Mouse (Mus musculus) ZHBTc4 (cell line): ENCODE data around the gene Kcng1.

ENCODE experiments used
- DNase-seq: peaks from one replicate; pipeline ENCODE4 v3.0.0-alpha.2; 2011; ENCODE audit warnings: low read depth, low spot score

Kcng1 gene

DNA sequence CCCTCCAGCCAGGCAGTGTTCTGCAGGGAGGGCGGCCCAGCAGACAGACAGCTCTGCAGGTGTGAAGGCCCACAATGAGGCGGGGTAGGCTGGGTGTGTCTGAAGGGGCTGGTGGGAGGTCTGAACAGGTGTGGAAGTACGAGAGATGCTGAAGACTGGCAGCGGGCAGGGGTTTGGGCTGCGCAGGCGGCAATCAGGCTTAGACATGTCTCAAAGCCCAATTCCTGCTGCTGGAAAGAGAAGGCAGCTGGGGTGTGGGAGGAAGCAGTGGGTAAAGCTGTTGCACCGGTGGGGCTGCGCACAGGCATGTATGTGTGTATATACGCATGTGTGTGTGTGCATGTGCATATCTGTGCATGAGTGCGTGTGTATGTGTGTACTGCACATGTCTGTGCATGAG, 20.6 kb downstream of the Kcng1 start:
- DNase-seq = no peak

DNA sequence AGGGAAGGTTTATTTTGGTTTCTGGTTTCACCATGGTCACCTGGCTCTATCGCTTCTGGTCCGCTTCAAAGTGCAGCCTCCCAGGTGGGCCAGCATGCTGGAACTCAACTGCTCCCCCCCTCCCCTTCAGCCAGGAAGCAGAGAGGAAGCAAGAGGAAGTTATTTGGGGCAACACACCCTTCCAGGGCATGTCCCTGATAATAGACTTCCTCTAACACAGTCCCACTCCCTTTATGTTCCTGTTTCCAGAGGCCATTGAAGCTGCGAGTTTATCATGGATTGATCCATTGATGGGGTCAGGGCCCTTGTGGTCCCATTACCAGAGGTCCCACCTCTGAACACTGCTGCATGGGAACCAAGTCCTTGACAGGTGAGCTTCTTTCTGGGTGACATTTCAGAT, 21.4 kb downstream of the Kcng1 start:
- no peak for DNase-seq

DNA sequence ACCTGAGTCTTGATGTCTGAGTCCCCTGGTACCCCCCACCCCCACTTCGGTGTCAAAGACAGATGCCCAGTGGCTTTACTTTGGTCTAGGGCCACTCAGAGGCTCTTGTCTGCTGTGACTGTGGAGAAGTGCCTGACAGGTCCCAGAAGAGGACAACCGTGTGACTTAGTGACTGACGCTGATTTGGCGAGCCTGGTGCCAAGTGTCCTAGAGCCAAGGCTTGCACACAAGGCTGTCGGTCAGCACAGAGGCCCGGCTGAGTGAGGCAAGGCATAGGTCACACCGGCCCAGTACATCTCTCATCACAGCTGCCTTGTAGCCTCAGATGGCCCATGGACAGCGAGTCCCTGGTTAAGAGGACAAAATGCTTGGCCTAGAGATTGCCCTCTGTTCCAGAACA, 22.5 kb downstream of the Kcng1 start:
- no peak for DNase-seq

DNA sequence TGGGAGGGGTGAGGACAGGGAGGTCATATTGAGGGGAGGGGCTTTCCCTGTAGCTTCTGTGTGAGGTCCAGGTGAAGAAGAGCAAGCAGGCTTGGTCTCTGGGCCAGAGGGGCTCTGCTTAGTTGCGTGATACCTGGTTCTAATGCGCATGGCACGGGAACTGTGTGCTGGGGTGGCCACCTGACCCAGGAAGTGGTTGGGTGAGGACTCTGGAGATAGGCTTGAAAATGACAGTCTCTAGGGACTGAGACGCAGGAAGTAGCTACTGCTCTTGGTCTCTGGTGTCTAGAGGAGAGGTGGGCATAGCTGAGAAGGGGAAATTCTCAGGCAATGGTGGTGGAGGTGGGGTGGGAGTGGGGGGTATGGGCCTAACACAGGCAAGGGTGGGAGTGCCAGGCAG, 24.3 kb downstream of the Kcng1 start:
- no peak for DNase-seq

DNA sequence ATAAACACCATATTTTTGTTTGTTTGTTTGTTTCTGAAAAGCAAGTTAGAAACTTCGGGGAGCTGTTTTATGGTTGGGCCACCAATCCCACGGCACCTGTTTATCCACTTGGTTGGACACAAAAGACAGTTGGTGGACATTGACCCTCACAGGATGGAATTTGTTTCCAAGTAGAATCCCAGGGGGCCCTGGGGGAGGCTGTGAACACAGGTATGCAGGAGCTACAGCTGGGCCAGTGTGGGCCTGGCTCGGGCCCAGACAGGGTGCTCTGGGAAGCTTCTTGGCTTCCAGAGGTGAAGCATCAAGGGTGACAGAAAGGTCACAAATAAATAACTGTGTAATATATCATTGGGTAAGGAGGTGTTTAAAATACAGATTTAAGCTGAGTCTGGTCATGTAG, 25.0 kb downstream of the Kcng1 start:
- no peak for DNase-seq

DNA sequence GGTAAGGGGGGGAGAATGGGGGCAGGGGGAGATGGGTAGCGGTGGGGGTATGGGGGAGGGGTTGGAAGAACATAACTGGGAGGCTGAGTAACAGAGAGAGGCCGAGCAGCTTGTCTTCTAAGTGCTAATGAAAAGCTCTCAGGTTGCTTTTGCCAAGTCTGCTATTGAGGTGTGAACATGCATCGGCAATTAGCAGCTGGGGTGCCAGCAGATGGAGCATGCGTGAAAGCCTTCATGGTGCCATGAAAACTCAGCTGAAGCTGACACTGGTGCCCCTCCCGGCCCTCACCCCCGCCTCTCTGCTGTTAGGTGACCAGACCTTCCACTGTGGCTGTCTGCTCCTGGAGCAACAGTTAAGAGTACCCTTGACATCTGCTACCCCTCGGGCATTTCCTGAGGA, 27.7 kb downstream of the Kcng1 start:
- peak; percentile 33 for DNase-seq

DNA sequence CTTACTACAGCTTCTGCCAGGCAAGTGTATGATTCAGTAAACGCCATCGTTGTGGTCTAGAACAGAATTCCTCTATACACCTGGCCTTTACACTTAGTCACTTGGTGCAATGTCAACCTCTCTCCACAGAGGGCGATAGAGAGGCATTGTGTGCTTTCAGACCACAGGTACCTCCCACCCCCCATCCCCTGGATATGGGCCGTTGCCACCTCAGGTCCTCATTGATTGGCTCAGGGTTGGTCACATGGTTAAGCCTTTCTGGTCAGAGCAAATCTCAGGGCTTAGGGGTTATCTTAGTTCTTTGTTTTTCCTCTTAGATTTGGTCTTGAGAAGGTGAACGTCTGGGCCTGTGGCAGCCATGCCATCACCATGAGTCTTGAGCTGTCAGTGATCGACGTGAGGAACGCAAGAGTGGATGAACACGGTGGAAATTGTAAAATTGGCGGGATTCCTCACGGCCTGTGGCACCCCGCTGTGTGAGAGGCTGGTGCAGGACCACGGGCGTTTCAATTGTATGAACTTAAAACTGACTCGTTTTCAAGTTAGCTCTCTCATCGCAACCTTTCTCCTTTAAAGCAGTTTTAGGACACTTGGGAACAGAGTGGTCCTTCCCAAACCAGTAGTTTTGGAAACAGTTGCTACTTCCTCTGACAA, 28.8 kb downstream of the Kcng1 start:
- peak; percentile 97 for DNase-seq

DNA sequence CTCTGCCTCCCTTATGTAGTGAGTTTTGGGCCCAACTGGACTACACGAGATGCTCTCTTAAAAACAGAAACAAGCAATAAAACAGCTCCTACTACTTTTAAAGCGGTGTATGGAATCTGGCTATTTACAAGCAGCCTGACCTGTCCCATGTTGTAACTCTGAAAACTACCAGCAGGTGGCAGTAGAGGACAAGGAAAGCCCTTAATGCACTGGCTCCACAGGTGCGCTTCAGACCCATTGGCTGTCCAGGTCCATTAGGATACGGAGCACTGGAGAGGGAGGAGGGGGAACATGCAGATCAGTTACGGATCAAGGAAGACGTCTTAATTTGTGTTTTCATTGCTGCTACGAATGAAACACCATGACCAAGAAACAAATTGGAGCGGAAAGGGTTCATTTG, 31.3 kb downstream of the Kcng1 start:
- DNase-seq = peak; percentile 92

DNA sequence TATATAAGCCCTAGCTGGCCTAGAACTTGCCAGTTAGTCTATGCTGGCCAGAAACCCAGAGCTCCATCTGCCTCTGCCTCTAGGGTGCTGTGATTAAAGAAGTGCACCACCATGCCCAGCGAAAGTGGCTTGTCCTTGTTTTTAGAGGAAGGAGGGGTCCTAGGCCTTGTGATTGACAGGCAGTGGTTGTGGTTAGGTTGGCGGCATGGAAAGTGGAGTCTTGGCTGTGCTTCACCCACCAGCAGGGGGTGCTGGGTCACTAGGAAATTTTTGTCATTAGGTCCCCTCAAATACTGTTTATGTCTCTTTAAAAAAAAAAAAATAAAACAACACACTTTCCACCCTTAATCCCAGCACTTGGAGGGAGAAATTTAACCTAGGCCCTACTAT, 32.7 kb downstream of the Kcng1 start:
- DNase-seq = peak; percentile 85

DNA sequence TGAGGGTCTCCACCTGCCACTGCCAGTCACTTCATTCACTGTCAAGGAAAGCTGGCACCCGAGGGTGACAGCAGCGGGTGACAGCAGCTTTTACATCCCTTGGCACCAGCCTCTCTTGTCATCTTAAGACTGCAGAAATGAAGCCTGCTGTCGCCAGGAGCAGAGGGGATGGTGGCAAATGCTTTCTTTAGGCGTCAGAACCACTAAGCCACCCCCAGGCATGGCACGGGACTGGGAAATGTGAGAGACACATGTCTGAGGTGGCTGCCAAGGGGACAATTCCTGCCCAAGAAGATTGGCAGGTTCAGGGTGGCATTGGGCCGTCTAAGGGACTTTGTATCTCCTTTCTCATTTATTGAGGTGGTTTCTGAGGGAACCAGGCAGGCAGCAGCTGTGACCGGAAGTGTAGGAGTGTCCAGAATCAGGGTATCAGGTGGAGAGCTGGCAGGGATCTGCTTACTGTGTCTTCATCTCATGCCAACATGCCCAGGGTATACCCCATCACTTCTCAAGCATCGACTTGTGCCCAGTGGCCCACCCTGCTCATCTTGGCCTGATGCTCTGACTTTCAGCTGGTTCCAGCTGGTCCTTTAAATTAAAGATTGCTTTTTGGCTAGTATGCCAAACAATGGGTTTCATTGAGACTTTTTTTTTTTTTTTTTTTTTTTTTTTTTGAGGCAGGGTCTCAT, 33.2 kb downstream of the Kcng1 start:
- DNase-seq = no peak

DNA sequence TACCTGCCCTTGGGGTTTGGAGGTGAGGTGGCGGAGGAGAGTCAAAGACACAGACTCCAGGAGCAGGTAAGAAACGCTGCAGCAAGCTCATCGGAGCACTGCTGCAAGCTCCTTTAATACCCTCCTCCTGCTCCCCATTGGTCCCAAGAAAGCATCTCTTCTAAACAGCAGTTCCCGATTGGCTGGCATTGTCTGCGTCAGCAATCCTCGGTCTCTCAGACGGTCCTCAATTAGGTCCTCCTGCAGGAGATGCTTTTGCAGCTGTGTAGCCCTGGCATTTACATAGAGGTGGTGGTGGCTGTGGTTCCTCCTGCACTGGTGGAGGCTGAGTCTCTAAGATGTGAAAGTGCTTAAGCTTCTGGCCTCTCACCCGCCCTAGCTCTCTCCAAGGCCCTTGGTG, 36.0 kb downstream of the Kcng1 start:
- peak; percentile 56 for DNase-seq

DNA sequence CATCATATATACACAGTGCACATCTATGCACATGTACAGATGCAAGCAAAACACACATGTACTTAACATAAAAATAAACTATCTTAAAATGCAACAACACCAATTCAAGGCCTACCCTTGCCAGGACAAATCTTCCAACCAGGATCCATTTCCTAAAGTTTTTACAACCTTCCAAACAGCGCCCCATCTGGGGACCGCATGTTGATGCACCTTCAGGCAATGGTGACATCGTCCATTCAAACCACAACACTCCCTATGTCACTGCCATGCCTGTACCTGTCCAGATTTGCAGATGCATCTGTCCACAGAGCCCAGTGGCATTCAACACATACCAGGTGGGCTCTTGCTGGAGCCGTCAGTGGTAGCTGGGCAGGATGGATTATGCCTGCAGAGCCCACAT, 38.3 kb downstream of the Kcng1 start:
- peak; percentile 65 for DNase-seq

DNA sequence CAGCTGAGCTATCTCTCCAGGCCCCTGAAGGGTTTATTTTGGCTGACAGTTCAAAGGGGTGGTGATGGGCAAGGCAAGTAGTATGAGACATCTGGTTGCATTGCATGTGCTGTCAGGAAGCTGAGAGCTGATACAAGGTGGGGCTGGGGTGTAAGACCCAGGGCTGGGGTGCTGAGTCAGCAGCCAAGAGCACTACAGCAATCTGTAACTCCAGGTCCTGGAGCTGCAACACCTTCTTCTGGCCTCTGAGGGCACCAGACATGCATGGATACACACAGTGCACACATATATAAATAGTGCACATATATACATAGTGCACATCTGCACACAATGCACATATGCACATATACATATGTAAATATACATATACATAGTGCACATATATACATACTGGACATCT, 38.7 kb downstream of the Kcng1 start:
- no peak for DNase-seq

DNA sequence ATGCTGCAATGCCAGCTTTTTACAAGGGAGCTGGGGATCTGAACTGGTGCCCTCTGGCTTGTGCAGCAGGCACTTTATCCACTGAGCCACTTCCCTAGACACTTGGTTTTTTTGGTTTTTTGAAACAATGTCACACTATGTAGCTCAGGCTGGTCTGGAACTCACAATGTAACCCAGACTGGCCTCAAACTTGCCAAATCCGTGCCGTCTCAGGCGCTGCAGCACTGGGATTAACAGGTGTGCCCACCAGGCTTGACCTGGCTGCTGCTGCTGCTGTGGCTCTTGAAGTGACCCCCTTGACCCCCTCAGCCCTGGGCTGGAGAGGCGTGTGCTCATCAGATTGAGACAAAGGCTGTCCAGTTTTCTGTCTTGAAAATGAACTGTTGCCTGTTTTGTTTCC, 43.2 kb downstream of the Kcng1 start:
- no peak for DNase-seq

DNA sequence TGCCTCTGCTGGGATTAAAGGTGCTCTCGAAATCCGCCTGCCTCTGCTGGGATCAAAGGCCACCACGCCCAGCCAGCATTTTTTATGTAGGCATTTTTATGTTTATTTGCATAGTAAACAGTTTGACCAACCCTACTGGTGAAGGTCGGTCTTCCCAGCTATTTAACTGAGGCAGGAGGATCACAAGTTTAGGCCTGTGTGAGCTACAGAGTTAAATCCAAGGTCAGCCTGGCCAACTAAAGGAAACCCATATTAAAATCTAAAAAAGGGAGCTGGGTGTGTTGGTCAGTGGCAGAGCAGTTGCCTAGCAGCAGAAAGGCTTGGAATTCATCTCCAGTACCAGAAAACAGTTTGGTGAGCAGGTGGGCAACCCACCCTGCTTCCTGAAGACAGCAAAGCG, 48.2 kb downstream of the Kcng1 start:
- DNase-seq = peak; percentile 93

DNA sequence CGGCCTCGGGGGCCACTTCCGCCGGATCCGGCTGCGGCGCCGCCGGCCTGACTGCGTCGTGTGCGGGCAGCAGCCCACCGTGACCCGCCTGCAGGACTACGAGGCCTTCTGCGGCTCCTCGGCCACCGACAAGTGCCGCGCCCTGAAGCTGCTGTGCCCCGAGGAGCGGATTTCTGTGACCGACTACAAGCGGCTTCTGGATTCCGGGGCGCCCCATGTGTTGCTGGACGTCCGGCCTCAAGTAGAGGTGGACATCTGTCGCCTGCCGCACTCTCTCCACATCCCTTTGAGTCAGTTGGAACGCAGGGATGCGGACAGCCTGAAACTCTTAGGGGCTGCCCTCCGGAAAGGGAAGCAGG, 50.1 kb downstream of the Kcng1 start:
- no peak for DNase-seq

DNA sequence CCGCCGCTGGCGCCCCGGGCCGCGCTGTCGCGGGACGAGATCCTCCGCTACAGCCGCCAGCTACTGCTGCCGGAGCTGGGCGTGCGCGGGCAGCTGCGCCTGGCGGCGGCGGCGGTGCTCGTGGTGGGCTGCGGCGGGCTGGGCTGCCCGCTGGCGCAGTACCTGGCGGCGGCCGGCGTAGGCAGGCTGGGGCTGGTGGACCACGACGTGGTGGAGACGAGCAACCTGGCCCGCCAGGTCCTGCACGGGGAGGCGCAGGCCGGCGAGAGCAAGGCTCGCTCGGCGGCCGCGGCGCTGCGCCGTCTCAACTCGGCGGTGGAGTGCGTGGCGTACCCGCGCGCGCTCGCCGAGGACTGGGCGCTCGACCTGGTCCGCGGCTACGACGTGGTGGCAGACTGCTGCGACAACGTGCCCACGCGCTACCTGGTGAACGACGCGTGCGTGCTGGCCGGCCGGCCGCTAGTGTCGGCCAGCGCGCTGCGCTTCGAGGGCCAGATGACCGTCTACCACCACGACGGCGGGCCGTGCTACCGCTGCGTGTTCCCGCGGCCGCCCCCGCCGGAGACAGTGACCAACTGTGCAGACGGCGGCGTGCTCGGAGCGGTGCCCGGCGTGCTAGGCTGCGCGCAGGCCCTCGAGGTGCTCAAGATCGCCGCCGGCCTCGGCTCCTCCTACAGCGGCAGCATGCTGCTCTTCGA, 50.6 kb downstream of the Kcng1 start:
- peak; percentile 49 for DNase-seq

DNA sequence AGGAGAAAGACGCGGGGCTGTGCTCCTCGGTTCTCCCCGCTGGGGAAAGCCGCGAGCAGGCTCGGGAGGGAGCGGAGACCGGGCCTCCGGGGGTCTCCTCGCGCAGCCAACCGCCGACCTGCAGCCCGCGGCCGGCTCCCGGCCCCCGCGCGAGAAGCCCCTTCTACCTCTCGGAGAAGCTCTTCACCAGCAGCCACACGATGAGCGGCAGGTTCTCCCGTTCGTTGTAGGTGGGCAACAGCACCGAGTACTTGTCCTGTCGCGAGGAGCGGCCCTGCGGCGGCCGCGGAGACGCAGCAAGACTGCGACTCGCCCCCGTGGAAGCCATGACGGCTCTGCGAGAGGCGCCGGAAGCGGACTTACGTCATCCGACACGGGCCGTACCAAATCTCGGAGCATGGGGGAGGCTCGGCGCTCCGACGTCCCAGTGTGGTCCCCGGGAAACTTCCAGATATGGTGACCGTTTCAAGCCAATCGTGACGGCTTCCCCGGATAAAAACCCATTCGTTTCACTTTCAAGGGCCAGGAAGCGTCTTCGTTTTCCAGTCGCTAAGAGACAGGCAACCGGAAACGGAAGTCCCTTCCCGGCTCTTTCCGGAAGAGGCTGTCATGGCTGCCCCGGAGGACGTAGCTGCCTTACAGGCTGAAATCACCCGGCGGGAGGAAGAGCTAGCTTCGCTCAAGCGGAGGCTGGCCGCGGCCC, 51.4 kb downstream of the Kcng1 start, which contains the start of the genes Gm20716, Dpm1 and Mocs3:
Gene Gm20716, minus strand, starts transcription at position 339 of the 703 bp plus-strand sequence.
Gene Dpm1, minus strand, starts transcription at position 566 of the 703 bp plus-strand sequence.
Gene Mocs3, plus strand, starts transcription at position 597 of the 703 bp plus-strand sequence.
- peak; percentile 91 for DNase-seq

DNA sequence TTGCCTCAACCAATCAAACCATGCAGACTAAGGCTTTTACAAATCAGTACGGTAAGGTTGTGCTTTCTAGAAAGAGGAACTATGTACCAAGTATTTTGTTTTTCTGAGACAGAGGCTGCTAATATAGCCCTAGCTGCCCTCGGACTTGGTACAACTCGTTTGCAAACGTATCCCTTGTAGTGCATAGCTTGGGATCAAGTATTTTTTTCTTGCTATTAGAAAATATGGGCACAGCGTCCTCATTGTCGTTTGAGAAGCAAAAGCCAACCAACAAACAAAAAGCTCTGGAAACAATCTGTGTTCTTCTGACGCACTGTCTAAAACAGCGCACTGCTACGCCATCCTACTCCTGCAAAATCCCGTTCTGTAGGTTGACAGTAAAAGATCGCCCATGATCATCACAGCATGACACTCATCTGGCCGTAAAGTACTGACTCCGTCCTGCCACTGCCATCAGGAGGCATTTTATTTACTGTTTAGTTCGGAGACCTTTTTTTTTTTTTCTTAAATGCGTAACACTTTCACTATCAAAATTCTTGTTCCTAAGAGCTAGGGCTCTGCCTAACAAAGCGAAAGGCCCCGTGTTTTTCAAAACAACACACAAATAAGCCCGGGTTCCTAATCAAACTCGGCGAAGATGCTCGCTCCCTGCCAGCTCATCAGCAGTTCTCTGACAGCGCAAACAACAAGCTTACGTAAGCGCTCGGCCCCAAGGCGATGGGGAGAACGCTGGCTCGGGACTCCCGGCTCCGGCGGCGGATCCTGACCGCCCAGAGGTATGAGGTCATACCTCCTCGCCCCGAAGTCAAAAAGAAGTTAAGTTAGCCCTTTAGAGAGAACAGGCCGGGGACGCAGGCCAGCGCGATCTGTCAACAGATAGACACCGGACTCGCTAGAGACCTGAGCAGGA, 52.2 kb downstream of the Kcng1 start:
- DNase-seq = peak; percentile 32

DNA sequence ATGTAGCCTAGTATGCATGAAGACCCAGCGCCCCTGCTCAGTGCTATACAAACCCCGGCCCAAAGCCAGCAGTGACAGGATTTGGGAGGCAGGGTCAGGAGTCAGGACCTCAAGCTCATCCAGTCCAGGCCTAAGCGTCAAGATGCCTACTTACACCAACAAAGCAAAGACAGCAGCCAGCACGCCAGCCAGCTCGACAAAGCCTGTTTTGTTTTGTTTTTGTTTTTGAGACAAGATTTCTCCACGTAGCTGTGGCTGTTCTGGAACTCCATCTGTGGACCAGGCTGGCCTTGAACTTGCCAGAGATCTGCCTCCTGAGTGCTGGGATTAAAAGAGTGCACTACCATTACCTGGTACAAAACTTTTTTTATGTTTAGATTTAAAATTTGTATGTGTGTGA, 58.2 kb downstream of the Kcng1 start:
- DNase-seq = no peak

DNA sequence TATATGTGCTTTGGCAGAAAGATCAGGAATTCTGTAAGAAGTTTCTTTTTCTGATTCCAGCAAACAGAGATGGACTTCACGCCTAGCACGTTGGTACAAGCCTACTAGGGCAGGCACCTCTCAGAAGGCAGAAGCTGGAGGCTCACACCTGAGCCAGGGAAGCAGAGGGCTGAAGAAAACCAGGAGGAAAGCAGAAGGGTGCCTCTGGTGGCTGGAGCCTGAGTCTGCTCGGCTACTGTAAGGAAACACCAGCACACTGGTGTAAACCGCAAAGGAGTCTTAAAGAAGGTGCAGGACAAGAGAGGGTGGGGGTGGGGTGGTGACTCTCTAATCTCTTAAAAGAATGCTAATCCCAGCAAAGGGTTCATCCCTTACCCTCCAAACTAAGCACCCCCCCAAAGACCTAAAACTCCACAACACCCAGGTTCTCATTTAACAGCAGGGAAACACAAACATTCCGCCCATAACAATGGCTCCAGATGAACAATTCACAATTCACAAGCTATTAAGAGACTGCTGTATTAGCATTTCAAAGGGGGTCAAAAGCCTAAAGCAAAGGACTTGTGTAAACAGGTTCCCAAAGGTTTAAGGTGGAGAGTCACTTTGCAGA, 67.6 kb downstream of the Kcng1 start:
- DNase-seq = peak; percentile 94
